Mouse (Mus musculus) cerebellum, adult 8-10 months (tissue): ENCODE measurements around the gene Chaf1a.

Experiments used
- DNase-seq: peaks from one replicate; pipeline ENCODE4 v3.0.0; 2022

Chaf1a gene

GRCm38 (mm10) chr17:56040030-56040856 is at the start of gene Chaf1a:
Gene Chaf1a, plus strand, starts transcription at chr17:56040439.
- peak; percentile 94 for DNase-seq

- no peak for DNase-seq
Observed at GRCm38 (mm10) chr17:55996007-55996406, 44.2 kb upstream of the Chaf1a start.

- no peak for DNase-seq
Observed at GRCm38 (mm10) chr17:55999794-56000499, 40.3 kb upstream of the Chaf1a start.

GRCm38 (mm10) chr17:56003000-56003399 is 37.2 kb upstream of the Chaf1a start:
- no peak for DNase-seq

GRCm38 (mm10) chr17:56005415-56006061 is 34.7 kb upstream of the Chaf1a start, which contains the start of the genes Stap2 and Mpnd:
Gene Stap2, minus strand, starts transcription at chr17:56005584.
Gene Mpnd, plus strand, starts transcription at chr17:56005711.
- DNase-seq, result no peak

- DNase-seq, result no peak
Observed at GRCm38 (mm10) chr17:56006956-56007355, 33.3 kb upstream of the Chaf1a start.

- no peak for DNase-seq
Observed at GRCm38 (mm10) chr17:56007444-56008355, 32.5 kb upstream of the Chaf1a start.

- peak; percentile 91 for DNase-seq
Observed at GRCm38 (mm10) chr17:56008356-56009087, 31.7 kb upstream of the Chaf1a start.

GRCm38 (mm10) chr17:56009088-56009961 is 30.9 kb upstream of the Chaf1a start:
- DNase-seq, result peak; percentile 92

GRCm38 (mm10) chr17:56009962-56010240 is 30.3 kb upstream of the Chaf1a start:
- no peak for DNase-seq

- DNase-seq, result no peak
Observed at GRCm38 (mm10) chr17:56010255-56010654, 30.0 kb upstream of the Chaf1a start.

- peak; percentile 83 for DNase-seq
Observed at GRCm38 (mm10) chr17:56010681-56011080, 29.6 kb upstream of the Chaf1a start.

GRCm38 (mm10) chr17:56011441-56011840 is 28.8 kb upstream of the Chaf1a start:
- DNase-seq, result no peak

GRCm38 (mm10) chr17:56015293-56015692 is 24.9 kb upstream of the Chaf1a start:
- DNase-seq, result no peak

GRCm38 (mm10) chr17:56016382-56016781 is 23.9 kb upstream of the Chaf1a start:
- no peak for DNase-seq

GRCm38 (mm10) chr17:56016793-56017785 is 23.1 kb upstream of the Chaf1a start:
- DNase-seq, result peak; percentile 47

GRCm38 (mm10) chr17:56017848-56018247 is 22.4 kb upstream of the Chaf1a start:
- DNase-seq, result peak; percentile 51

- peak; percentile 78 for DNase-seq
Observed at GRCm38 (mm10) chr17:56018347-56019131, 21.7 kb upstream of the Chaf1a start.
